Mouse (Mus musculus) myocyte (in vitro differentiated cells): Measurements from ENCODE around the gene Cxcr2.

Experiments
- MAX ChIP-seq: IDR thresholded peaks from one replicate; pipeline ENCODE4 v1.6.1; 2011; ENCODE audit warnings: low read depth, mild to moderate bottlenecking, control low read depth
- POLR2AphosphoS2 ChIP-seq: IDR thresholded peaks from one replicate; pipeline ENCODE4 v1.6.1; 2011; ENCODE audit warnings: low read depth, control low read depth; ENCODE audit not compliant: insufficient read length

GRCm38 (mm10) chr1:74175731-74176130 lies 21.9 kb downstream of the Cxcr2 start:
- TF ChIP-seq MAX, result no peak
- TF ChIP-seq POLR2AphosphoS2, result no peak
